Mouse (Mus musculus) testis, adult 2 months (tissue): ENCODE measurements around the gene Insrr. TPM values are rescaled to one million over a fixed set of nuclear protein-coding genes. Genes with fewer than 3 reads are reported as not detected.

ENCODE experiments used
- H3K27ac ChIP-seq: fragments of 200-500 bp; 2 replicates; pipeline ENCODE4 v1.5.1; 2012; ENCODE audit warnings: low read depth, low read length; ENCODE audit not compliant: control insufficient read depth, insufficient read depth
- H3K27me3 ChIP-seq: fragments of 200-500 bp; 2 replicates; pipeline ENCODE4 v1.6.1; 2012; ENCODE audit warnings: mild to moderate bottlenecking, low read length, moderate library complexity; ENCODE audit not compliant: control insufficient read depth, insufficient read depth
- H3K36me3 ChIP-seq: fragments of 200-500 bp; 2 replicates; pipeline ENCODE4 v1.6.1; 2012; ENCODE audit warnings: mild to moderate bottlenecking, low read length; ENCODE audit not compliant: control insufficient read depth, insufficient read depth
- H3K4me1 ChIP-seq: fragments of 200-500 bp; 2 replicates; pipeline ENCODE4 v1.6.1; 2012; ENCODE audit warnings: low read length; ENCODE audit not compliant: control insufficient read depth, insufficient read depth
- H3K4me3 ChIP-seq: fragments of 200-500 bp; 2 replicates; pipeline ENCODE4 v1.5.1; 2012; ENCODE audit warnings: low read depth, mild to moderate bottlenecking, low read length, moderate library complexity, mixed read lengths; ENCODE audit not compliant: control insufficient read depth
- CTCF ChIP-seq: fragments of 200-500 bp; IDR thresholded peaks from 2 replicates; pipeline ENCODE4 v1.5.1; 2012; ENCODE audit warnings: low read depth, mild to moderate bottlenecking, inconsistent platforms, low read length, moderate library complexity; ENCODE audit not compliant: control insufficient read depth, insufficient read depth, insufficient replicate concordance
- POLR2A ChIP-seq: fragments of 200-500 bp; IDR thresholded peaks from 2 replicates; pipeline ENCODE4 v1.6.1; 2012; ENCODE audit warnings: low read depth, mild to moderate bottlenecking, inconsistent platforms, low read length, moderate library complexity; ENCODE audit not compliant: control insufficient read depth
- polyA plus RNA-seq: library from polyadenylated mRNA; depleted of rRNA; stranded (reverse); fragments of >200 nt; gene quantifications from 2 replicates; pipeline ENCODE4 v1.2.3, GENCODE M21; 2012

Insrr gene
- polyA plus RNA-seq, 1 experiment: 0.06 TPM

DNA sequence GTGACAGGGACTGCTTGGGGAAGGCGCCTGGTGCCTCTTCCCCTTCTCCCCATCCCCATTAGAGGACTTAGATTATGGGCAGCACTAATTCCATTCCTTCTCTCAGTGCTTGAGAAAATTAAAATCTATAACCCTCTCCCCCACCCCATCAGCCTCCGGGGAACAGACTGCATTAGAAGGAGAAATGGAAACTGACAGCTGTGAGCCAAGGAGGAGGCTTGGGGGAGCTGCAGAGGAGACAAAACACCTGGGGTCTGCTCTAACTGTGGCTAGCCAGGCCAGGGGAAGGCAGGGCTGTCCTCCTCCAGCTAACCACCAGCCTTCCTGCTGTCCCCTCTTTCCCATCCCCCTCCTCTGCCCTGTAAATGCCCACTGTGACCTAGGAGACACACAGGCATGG lies 17.7 kb upstream of the Insrr start:
- Histone ChIP-seq H3K36me3 (no peaks in the 10 kb centered on the region), H3K4me1 (peaks cover 5% of the 10 kb centered on the region), H3K27ac (no peak overlapping the region), H3K4me3 (no peak overlapping the region), H3K27me3 (no peaks in the 10 kb centered on the region)
- TF ChIP-seq POLR2A (no peak), CTCF (no peak)

DNA sequence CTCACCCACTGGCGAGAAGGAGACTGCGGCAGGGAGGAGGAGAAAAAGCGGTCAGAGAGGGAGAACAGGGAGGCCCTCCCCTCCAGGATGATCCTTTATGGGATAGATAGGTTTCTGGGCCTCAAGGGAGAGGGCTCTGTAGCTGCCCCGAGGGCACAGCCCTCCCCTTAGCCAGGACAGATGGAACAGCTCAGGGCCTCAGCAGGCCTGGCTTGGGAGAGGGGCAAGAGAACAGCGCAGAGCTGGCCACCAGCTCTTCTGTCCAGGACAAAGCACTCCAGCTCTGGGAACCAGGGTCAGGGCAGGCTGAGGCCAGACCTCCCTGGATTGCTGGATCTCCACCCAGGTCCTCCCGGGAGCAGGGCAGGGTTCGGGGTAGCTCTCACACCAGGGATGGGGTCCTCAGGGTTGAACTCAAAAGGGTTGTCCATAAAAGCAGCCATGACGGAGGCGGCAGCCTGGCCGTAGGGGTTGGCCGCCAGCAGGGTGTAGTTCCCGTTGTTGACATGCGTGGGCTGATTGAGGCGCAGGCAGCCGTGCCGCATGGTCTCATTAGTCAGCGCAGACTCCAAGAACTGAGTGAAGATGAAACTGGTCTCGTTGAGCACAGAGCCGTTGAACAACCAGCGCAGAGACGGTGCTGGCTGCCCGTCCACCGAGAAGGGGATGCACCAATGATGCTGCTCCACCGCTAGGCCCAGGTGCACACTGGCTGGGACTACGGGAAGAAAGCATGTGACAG lies 13.3 kb upstream of the Insrr start:
- Histone ChIP-seq H3K27me3 (no peaks in the 10 kb centered on the region), H3K27ac (no peak overlapping the region), H3K4me1 (peaks cover 3% of the 10 kb centered on the region; the same call in 1 of the 2 replicates), H3K4me3 (no peak overlapping the region), H3K36me3 (no peaks in the 10 kb centered on the region)
- TF ChIP-seq CTCF (no peak), POLR2A (no peak)

DNA sequence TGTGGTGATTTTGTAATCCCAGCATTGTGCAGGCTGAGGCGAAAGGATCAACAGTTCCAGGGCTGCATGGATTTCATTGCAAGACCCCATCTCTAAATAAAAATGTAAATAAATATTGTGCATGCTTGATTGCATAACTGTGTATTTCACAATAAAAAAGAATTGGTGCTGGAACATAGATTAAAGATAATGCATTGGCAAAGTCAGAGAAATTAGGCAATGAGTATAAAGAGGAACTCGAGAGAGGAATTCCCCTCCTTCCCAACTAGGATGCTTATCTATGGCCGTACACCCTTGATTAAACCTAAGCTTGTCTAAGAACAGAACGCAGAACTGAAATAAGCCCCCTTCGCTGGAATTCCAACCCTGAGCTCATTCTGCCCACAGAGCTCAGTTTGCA lies 11.6 kb upstream of the Insrr start:
- no peaks in the 10 kb centered on the region for H3K36me3 ChIP-seq
- no peak for TF ChIP-seq POLR2A
- no peak for TF ChIP-seq CTCF
- no peaks in the 10 kb centered on the region; the same call in 1 of the 2 replicates for H3K4me1 ChIP-seq
- no peak overlapping the region for H3K4me3 ChIP-seq
- H3K27me3 ChIP-seq: no peaks in the 10 kb centered on the region
- H3K27ac ChIP-seq: no peak overlapping the region

GRCm38 (mm10) chr3:87785626-87786214 lies 11.0 kb upstream of the Insrr start:
- TF ChIP-seq POLR2A: no peak
- TF ChIP-seq CTCF: no peak
- H3K27me3 ChIP-seq: no peaks in the 10 kb centered on the region
- no peak overlapping the region for H3K4me3 ChIP-seq
- H3K27ac ChIP-seq: no peak overlapping the region
- no peaks in the 10 kb centered on the region for H3K36me3 ChIP-seq
- no peaks in the 10 kb centered on the region; the same call in 1 of the 2 replicates for H3K4me1 ChIP-seq

DNA sequence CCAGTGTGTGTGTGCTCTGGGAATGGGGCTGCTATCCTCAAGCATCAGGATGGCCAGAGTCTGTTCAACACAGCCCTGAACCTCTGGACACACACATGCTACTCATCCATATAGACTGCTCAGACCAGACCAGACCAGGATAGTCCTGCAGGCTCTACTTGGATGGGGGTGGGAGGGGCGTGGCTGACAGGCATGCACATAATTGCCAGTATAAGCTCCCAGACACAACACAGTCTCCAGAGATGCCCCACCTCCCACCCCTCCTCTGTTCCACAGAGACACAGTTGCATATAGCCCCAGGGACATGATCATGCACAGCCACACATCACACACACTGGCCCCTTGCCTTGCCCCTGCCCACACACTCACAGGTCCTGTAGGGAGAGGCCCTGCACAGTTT lies 7.5 kb upstream of the Insrr start:
- Histone ChIP-seq H3K4me1 (no peaks in the 10 kb centered on the region), H3K27me3 (no peaks in the 10 kb centered on the region), H3K36me3 (no peaks in the 10 kb centered on the region), H3K4me3 (no peak overlapping the region), H3K27ac (no peak overlapping the region)
- no peak for TF ChIP-seq POLR2A
- no peak for TF ChIP-seq CTCF

GRCm38 (mm10) chr3:87789768-87790167 lies 7.0 kb upstream of the Insrr start:
- H3K4me3 ChIP-seq: no peak overlapping the region
- no peak overlapping the region for H3K27ac ChIP-seq

DNA sequence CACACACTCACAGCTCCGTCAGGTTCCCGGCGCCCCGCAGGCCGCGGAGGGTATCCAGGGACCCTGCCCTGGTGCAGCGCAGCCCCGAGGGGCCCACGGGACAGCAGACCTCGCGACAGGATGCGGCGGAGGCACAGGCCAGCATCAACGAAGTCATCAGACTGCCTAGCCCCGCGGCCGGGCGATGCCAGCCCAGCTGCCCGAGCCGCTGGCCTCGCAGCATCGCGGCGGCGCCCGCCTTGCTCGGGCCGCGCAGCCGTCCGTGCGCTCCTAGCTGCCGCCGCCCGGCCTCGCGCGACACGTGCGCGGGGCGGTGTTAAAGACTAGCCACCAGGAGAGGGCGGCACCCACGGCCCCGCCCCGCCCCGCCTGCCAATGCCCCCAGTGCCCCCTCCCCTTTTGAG lies 1.8 kb upstream of the Insrr start, which contains the start of gene Ntrk1:
TSS of gene Ntrk1 (minus strand) at position 241 of the 404 bp plus-strand sequence.
- Histone ChIP-seq H3K4me1 (peaks cover 10% of the 10 kb centered on the region), H3K36me3 (no peaks in the 10 kb centered on the region), H3K4me3 (peak within 1 kb of the TSS; percentile 19), H3K27ac (no peak within 1 kb of the TSS), H3K27me3 (peaks cover 3% of the 10 kb centered on the region)
- TF ChIP-seq CTCF (no peak), POLR2A (no peak)

More at GRCm38 (mm10) chr3:87789768-87790167, 7.0 kb upstream of the Insrr start:
- Histone ChIP-seq H3K36me3 (no peaks in the 10 kb centered on the region), H3K27me3 (no peaks in the 10 kb centered on the region), H3K4me1 (peaks cover 3% of the 10 kb centered on the region)
- no peak for TF ChIP-seq POLR2A
